Mouse (Mus musculus): ENCODE measurements around the gene Heatr9.

Gene Heatr9

GRCm38 (mm10) chr11:83533192-83533591 lies 11.2 kb upstream of the Heatr9 start:
- no peak for DNase-seq (ENCODE audit: low spot score in 2 of 2)

- DNase-seq (ENCODE audit: low spot score in 2 of 2): no peak
Measured at GRCm38 (mm10) chr11:83530360-83530759, 8.4 kb upstream of the Heatr9 start, which contains the start of gene Ccl5. Ccl5 (minus strand) TSS chr11:83530518.

GRCm38 (mm10) chr11:83529024-83529423 lies 7.0 kb upstream of the Heatr9 start:
- no peak for DNase-seq (ENCODE audit: low spot score in 2 of 2)

GRCm38 (mm10) chr11:83518371-83518770 lies 3.6 kb downstream of the Heatr9 start:
- DNase-seq (ENCODE audit: low spot score in 2 of 2): no peak

GRCm38 (mm10) chr11:83517153-83517552 lies 4.8 kb downstream of the Heatr9 start:
- DNase-seq (ENCODE audit: low spot score in 2 of 2): no peak

- no peak for DNase-seq (ENCODE audit: low spot score in 2 of 2)
Measured at GRCm38 (mm10) chr11:83509521-83509920, 12.5 kb downstream of the Heatr9 start.

- no peak for DNase-seq (ENCODE audit: low spot score in 2 of 2)
Measured at GRCm38 (mm10) chr11:83504308-83504707, 17.7 kb downstream of the Heatr9 start.

- no peak for DNase-seq (ENCODE audit: low spot score in 2 of 2)
Measured at GRCm38 (mm10) chr11:83495571-83495970, 26.4 kb downstream of the Heatr9 start.

- DNase-seq (ENCODE audit: low spot score in 2 of 2): no peak
Measured at GRCm38 (mm10) chr11:83491488-83491887, 30.5 kb downstream of the Heatr9 start.

- no peak for DNase-seq (ENCODE audit: low spot score in 2 of 2)
Measured at GRCm38 (mm10) chr11:83473235-83474016, 48.5 kb downstream of the Heatr9 start.

- peak; percentile 97 to 99 for DNase-seq (ENCODE audit: low spot score in 2 of 2)
Measured at GRCm38 (mm10) chr11:83472324-83473234, 49.4 kb downstream of the Heatr9 start, which contains the start of gene Taf15. Taf15 (plus strand) TSS chr11:83473086.

- no peak for DNase-seq (ENCODE audit: low spot score in 2 of 2)
Measured at GRCm38 (mm10) chr11:83471766-83472165, 50.2 kb downstream of the Heatr9 start.

- no peak for DNase-seq (ENCODE audit: low spot score in 2 of 2)
Measured at GRCm38 (mm10) chr11:83468765-83469164, 53.2 kb downstream of the Heatr9 start.

GRCm38 (mm10) chr11:83467120-83467652 lies 54.8 kb downstream of the Heatr9 start:
- peak; percentile 43 to 85 for DNase-seq (ENCODE audit: low spot score in 2 of 2)

GRCm38 (mm10) chr11:83465976-83466375 lies 56.0 kb downstream of the Heatr9 start:
- peak in 1 of 2 experiments; percentile 81 for DNase-seq (ENCODE audit: low spot score in 2 of 2)

- peak in 1 of 2 experiments; percentile 60 for DNase-seq (ENCODE audit: low spot score in 2 of 2)
Measured at GRCm38 (mm10) chr11:83462711-83463244, 59.2 kb downstream of the Heatr9 start, which contains the start of gene Mmp28. Mmp28 (minus strand) TSS chr11:83463071.

All from cerebellum, postnatal 4 days (tissue).